Mouse (Mus musculus) kidney, adult 8-10 months (tissue): ENCODE data around the gene Shisa9.
"Not testable (repeated sequence)": the region's sequence is repeated elsewhere in the genome, so short reads cannot be mapped to it uniquely, and the experiment has no call there.

Source experiments
- DNase-seq, 2 experiments: peaks; one replicate each; pipeline ENCODE4 v3.0.0; 2022

Gene Shisa9

GRCm38 (mm10) chr16:11983616-11984270, at the start of gene Shisa9:
Shisa9 (plus strand) TSS chr16:11984113.
- DNase-seq, result no peak

GRCm38 (mm10) chr16:11940477-11940876, 43.4 kb upstream of the Shisa9 start:
- DNase-seq, result peak; percentile 22 to 69

GRCm38 (mm10) chr16:11960691-11961090, 23.2 kb upstream of the Shisa9 start:
- DNase-seq, result no peak

GRCm38 (mm10) chr16:11966041-11966440, 17.9 kb upstream of the Shisa9 start:
- DNase-seq, result no peak

GRCm38 (mm10) chr16:11966810-11967209, 17.1 kb upstream of the Shisa9 start:
- not testable (repeated sequence) for DNase-seq

GRCm38 (mm10) chr16:11967579-11967978, 16.3 kb upstream of the Shisa9 start:
- no peak for DNase-seq

- DNase-seq, result no peak
Observed at GRCm38 (mm10) chr16:11973707-11974106, 10.2 kb upstream of the Shisa9 start.

- no peak for DNase-seq
Observed at GRCm38 (mm10) chr16:11976737-11977136, 7.2 kb upstream of the Shisa9 start.

- peak in 1 of 2 experiments; percentile 14 for DNase-seq
Observed at GRCm38 (mm10) chr16:11980764-11981163, 3.1 kb upstream of the Shisa9 start.

- DNase-seq, result no peak
Observed at GRCm38 (mm10) chr16:11983106-11983615, 752 bp upstream of the Shisa9 start.

- no peak for DNase-seq
Observed at GRCm38 (mm10) chr16:11984271-11984791, 418 bp downstream of the Shisa9 start.

- no peak for DNase-seq
Observed at GRCm38 (mm10) chr16:11987056-11987455, 3.1 kb downstream of the Shisa9 start.

- no peak for DNase-seq
Observed at GRCm38 (mm10) chr16:12005177-12005576, 21.3 kb downstream of the Shisa9 start.

- no peak for DNase-seq
Observed at GRCm38 (mm10) chr16:12010136-12010535, 26.2 kb downstream of the Shisa9 start.

- no peak for DNase-seq
Observed at GRCm38 (mm10) chr16:12012747-12013146, 28.8 kb downstream of the Shisa9 start.

GRCm38 (mm10) chr16:12014523-12014922, 30.6 kb downstream of the Shisa9 start:
- no peak for DNase-seq

- DNase-seq, result no peak
Observed at GRCm38 (mm10) chr16:12017921-12018618, 34.2 kb downstream of the Shisa9 start.

- DNase-seq, result no peak
Observed at GRCm38 (mm10) chr16:12020103-12020755, 36.3 kb downstream of the Shisa9 start.

GRCm38 (mm10) chr16:12032441-12032840, 48.5 kb downstream of the Shisa9 start:
- DNase-seq, result no peak

GRCm38 (mm10) chr16:12034868-12035267, 51.0 kb downstream of the Shisa9 start:
- DNase-seq, result no peak

GRCm38 (mm10) chr16:12035626-12036025, 51.7 kb downstream of the Shisa9 start:
- DNase-seq, result no peak

- peak in 1 of 2 experiments; percentile 3 for DNase-seq
Observed at GRCm38 (mm10) chr16:12040935-12041334, 57.0 kb downstream of the Shisa9 start.

- no peak for DNase-seq
Observed at GRCm38 (mm10) chr16:12052051-12052450, 68.1 kb downstream of the Shisa9 start.
